Mouse (Mus musculus) limb, embryonic 12.5 days (tissue): Measurements from ENCODE around the gene Wdfy2. TPM values are rescaled to one million over a fixed set of nuclear protein-coding genes. Genes with fewer than 3 reads are reported as not detected.

ENCODE experiments used
- ATAC-seq: fragments of 200-750 bp; cut with Nextera tagmentation; 2 replicates; pipeline ENCODE4 v1.8.0; 2017; ENCODE audit warnings: low read depth, moderate TSS enrichment; ENCODE audit not compliant: insufficient number of reproducible peaks, insufficient read depth, low FRiP score, low TSS enrichment
- H3K27ac ChIP-seq: fragments of 300-500 bp; sonication (generic); 2 replicates; pipeline ENCODE4 v1.5.1; 2016; ENCODE audit warnings: mild to moderate bottlenecking, moderate library complexity
- H3K27me3 ChIP-seq: fragments of 300-500 bp; sonication (generic); 2 replicates; pipeline ENCODE4 v1.6.1; 2016; ENCODE audit warnings: mild to moderate bottlenecking, moderate library complexity
- H3K36me3 ChIP-seq: fragments of 300-500 bp; sonication (generic); 2 replicates; pipeline ENCODE4 v1.6.1; 2016; ENCODE audit warnings: mild to moderate bottlenecking, moderate library complexity
- H3K4me1 ChIP-seq: fragments of 300-500 bp; sonication (generic); replicated peaks from 2 replicates; pipeline ENCODE4 v1.6.1; 2016
- H3K4me2 ChIP-seq: fragments of 300-500 bp; sonication (generic); 2 replicates; pipeline ENCODE4 v1.6.1; 2016; ENCODE audit warnings: mild to moderate bottlenecking, moderate library complexity
- H3K4me3 ChIP-seq: fragments of 300-500 bp; sonication (generic); replicated peaks from 2 replicates; pipeline ENCODE4 v1.5.1; 2016; ENCODE audit warnings: mild to moderate bottlenecking
- H3K9ac ChIP-seq: fragments of 300-500 bp; sonication (generic); replicated peaks from 2 replicates; pipeline ENCODE4 v1.6.1; 2016; ENCODE audit warnings: mild to moderate bottlenecking, moderate library complexity
- H3K9me3 ChIP-seq: fragments of 300-500 bp; sonication (generic); 2 replicates; pipeline ENCODE4 v1.6.1; 2016; ENCODE audit warnings: mild to moderate bottlenecking, moderate library complexity
- WGBS: fragments of 180-500 bp; shearing (Covaris S2); methylation state at CpG from one replicate; pipeline ENCODE4 v1.1.7; 2016; 5-methylcytosine and 5-hydroxymethylcytosine counted together
- polyA plus RNA-seq: library from polyadenylated mRNA; unstranded; fragments of >200 nt; fragmentation: Nextera tagmentation; extraction: Ambion mirVana; gene quantifications from 2 replicates; pipeline ENCODE4 v1.2.1, GENCODE M21; 2016

The Wdfy2 gene
- polyA plus RNA-seq, 1 experiment from 2014 or later = 11.4 TPM

- Histone ChIP-seq H3K4me3 (no peak overlapping the region), H3K4me1 (no peaks in the 10 kb centered on the region), H3K9me3 (peaks cover 4% of the 10 kb centered on the region; the same call in 1 of the 2 replicates), H3K9ac (no peak overlapping the region), H3K27ac (no peak overlapping the region), H3K4me2 (no peak overlapping the region), H3K27me3 (no peaks in the 10 kb centered on the region), H3K36me3 (peaks cover 40% of the 10 kb centered on the region)
- no peak for ATAC-seq
- WGBS = 83% methylated on average over 9 of the region's 9 CpGs
These were observed 97.9 kb downstream of the Wdfy2 start for GRCm38 (mm10) chr14:62935361-62935760.

GRCm38 (mm10) chr14:62936631-62937380 lies 99.3 kb downstream of the Wdfy2 start:
- WGBS = 94% methylated on average over 6 of the region's 6 CpGs
- H3K36me3 ChIP-seq = peaks cover 31% of the 10 kb centered on the region

GRCm38 (mm10) chr14:62937675-62938074 lies 100.2 kb downstream of the Wdfy2 start:
- no peaks in the 10 kb centered on the region for H3K27me3 ChIP-seq
- H3K4me3 ChIP-seq = no peak overlapping the region
- ATAC-seq = no peak
- H3K9me3 ChIP-seq = peaks cover 4% of the 10 kb centered on the region; the same call in 1 of the 2 replicates
- WGBS = 84% methylated on average over 5 of the region's 5 CpGs
- no peak overlapping the region for H3K9ac ChIP-seq
- H3K27ac ChIP-seq = no peak overlapping the region
- H3K4me1 ChIP-seq = no peaks in the 10 kb centered on the region
- H3K4me2 ChIP-seq = no peak overlapping the region
- H3K36me3 ChIP-seq = peaks cover 30% of the 10 kb centered on the region

More at GRCm38 (mm10) chr14:62936631-62937380, 99.3 kb downstream of the Wdfy2 start:
- no peaks in the 10 kb centered on the region for H3K4me1 ChIP-seq
- no peak overlapping the region for H3K9ac ChIP-seq
- H3K4me3 ChIP-seq = no peak overlapping the region
- no peak overlapping the region for H3K4me2 ChIP-seq
- H3K27me3 ChIP-seq = no peaks in the 10 kb centered on the region
- no peak for ATAC-seq
- H3K9me3 ChIP-seq = peaks cover 4% of the 10 kb centered on the region; the same call in 1 of the 2 replicates
- no peak overlapping the region for H3K27ac ChIP-seq

- Histone ChIP-seq H3K9ac (no peak overlapping the region), H3K4me2 (no peak overlapping the region), H3K27ac (no peak overlapping the region), H3K4me3 (no peak overlapping the region), H3K9me3 (peaks cover 4% of the 10 kb centered on the region; the same call in 1 of the 2 replicates), H3K36me3 (peaks cover 35% of the 10 kb centered on the region), H3K4me1 (no peaks in the 10 kb centered on the region), H3K27me3 (no peaks in the 10 kb centered on the region)
- 98% methylated on average over 3 of the region's 3 CpGs for WGBS
- no peak for ATAC-seq
These were observed 102.0 kb downstream of the Wdfy2 start for GRCm38 (mm10) chr14:62939435-62939834.

- no peaks in the 10 kb centered on the region for H3K4me1 ChIP-seq
- no peak overlapping the region for H3K27ac ChIP-seq
- peaks cover 4% of the 10 kb centered on the region; the same call in 1 of the 2 replicates for H3K9me3 ChIP-seq
- H3K27me3 ChIP-seq = no peaks in the 10 kb centered on the region
- WGBS = 89% methylated on average over 14 of the region's 14 CpGs
- H3K4me3 ChIP-seq = no peak overlapping the region
- H3K4me2 ChIP-seq = no peak overlapping the region
- H3K9ac ChIP-seq = no peak overlapping the region
- H3K36me3 ChIP-seq = peaks cover 45% of the 10 kb centered on the region
- ATAC-seq = no peak
These were observed 103.1 kb downstream of the Wdfy2 start for GRCm38 (mm10) chr14:62940383-62941074.

GRCm38 (mm10) chr14:62946794-62947193 lies 109.3 kb downstream of the Wdfy2 start:
- H3K9ac ChIP-seq = no peak overlapping the region
- no peaks in the 10 kb centered on the region for H3K27me3 ChIP-seq
- H3K4me3 ChIP-seq = no peak overlapping the region
- H3K27ac ChIP-seq = no peak overlapping the region
- 90% methylated on average over 3 of the region's 3 CpGs for WGBS
- H3K4me2 ChIP-seq = no peak overlapping the region
- no peaks in the 10 kb centered on the region for H3K9me3 ChIP-seq
- peaks cover 4% of the 10 kb centered on the region; the same call in 1 of the 2 replicates for H3K4me1 ChIP-seq
- ATAC-seq = no peak
- H3K36me3 ChIP-seq = peaks cover 28% of the 10 kb centered on the region

- peaks cover 68% of the 10 kb centered on the region for H3K36me3 ChIP-seq
- no peak for ATAC-seq
- WGBS = 90% methylated on average over 9 of the region's 9 CpGs
These were observed 118.6 kb downstream of the Wdfy2 start for GRCm38 (mm10) chr14:62956091-62956490.

GRCm38 (mm10) chr14:62963632-62964031 lies 126.2 kb downstream of the Wdfy2 start:
- H3K4me1 ChIP-seq = peaks cover 9% of the 10 kb centered on the region
- H3K27ac ChIP-seq = no peak overlapping the region
- 90% methylated on average over 4 of the region's 4 CpGs for WGBS
- no peak overlapping the region for H3K9ac ChIP-seq
- no peak for ATAC-seq
- H3K9me3 ChIP-seq = no peaks in the 10 kb centered on the region
- H3K4me3 ChIP-seq = no peak overlapping the region
- no peaks in the 10 kb centered on the region for H3K27me3 ChIP-seq
- no peak overlapping the region for H3K4me2 ChIP-seq
- peaks cover 15% of the 10 kb centered on the region; the same call in 1 of the 2 replicates for H3K36me3 ChIP-seq

More at GRCm38 (mm10) chr14:62956091-62956490, 118.6 kb downstream of the Wdfy2 start:
- no peak overlapping the region for H3K4me3 ChIP-seq
- H3K9ac ChIP-seq = no peak overlapping the region
- H3K27me3 ChIP-seq = no peaks in the 10 kb centered on the region
- H3K4me2 ChIP-seq = no peak overlapping the region
- no peak overlapping the region for H3K27ac ChIP-seq
- no peaks in the 10 kb centered on the region for H3K4me1 ChIP-seq
- H3K9me3 ChIP-seq = no peaks in the 10 kb centered on the region

- 72% methylated on average over 5 of the region's 5 CpGs for WGBS
- Histone ChIP-seq H3K4me1 (peaks cover 9% of the 10 kb centered on the region), H3K9ac (no peak overlapping the region), H3K27ac (no peak overlapping the region), H3K4me2 (peak overlapping the region; percentile 46; the same call in 1 of the 2 replicates), H3K27me3 (no peaks in the 10 kb centered on the region), H3K36me3 (peaks cover 6% of the 10 kb centered on the region; the same call in 1 of the 2 replicates), H3K4me3 (no peak overlapping the region), H3K9me3 (no peaks in the 10 kb centered on the region)
- ATAC-seq = no peak
These were observed 127.9 kb downstream of the Wdfy2 start for GRCm38 (mm10) chr14:62965342-62965741.

GRCm38 (mm10) chr14:62965811-62966520 lies 128.5 kb downstream of the Wdfy2 start:
- Histone ChIP-seq H3K4me3 (peak overlapping the region; percentile 17), H3K4me2 (peak overlapping the region; percentile 46), H3K36me3 (peaks cover 6% of the 10 kb centered on the region; the same call in 1 of the 2 replicates), H3K9ac (no peak overlapping the region), H3K4me1 (peaks cover 9% of the 10 kb centered on the region), H3K9me3 (no peaks in the 10 kb centered on the region), H3K27ac (no peak overlapping the region), H3K27me3 (no peaks in the 10 kb centered on the region)
- WGBS = 21% methylated on average over 15 of the region's 15 CpGs
- ATAC-seq = no peak

GRCm38 (mm10) chr14:62975046-62975445 lies 137.6 kb downstream of the Wdfy2 start:
- H3K27ac ChIP-seq = no peak overlapping the region
- H3K27me3 ChIP-seq = no peaks in the 10 kb centered on the region
- H3K9me3 ChIP-seq = no peaks in the 10 kb centered on the region
- 9% methylated on average over 5 of the region's 5 CpGs for WGBS
- no peak overlapping the region for H3K4me2 ChIP-seq
- H3K9ac ChIP-seq = no peak overlapping the region
- no peaks in the 10 kb centered on the region; the same call in 1 of the 2 replicates for H3K4me1 ChIP-seq
- no peak for ATAC-seq
- no peaks in the 10 kb centered on the region for H3K36me3 ChIP-seq
- no peak overlapping the region for H3K4me3 ChIP-seq
